Mouse (Mus musculus) forebrain, embryonic 10.5 days (tissue): ENCODE results near the gene Unc45b. TPM values are rescaled to one million over a fixed set of nuclear protein-coding genes. Genes with fewer than 3 reads are reported as not detected.

Experiments used
- DNase-seq: peaks from one replicate; pipeline ENCODE4 v3.0.0-alpha.2; 2017; ENCODE audit warnings: low spot score; ENCODE audit errors: extremely low spot score
- H3K27ac ChIP-seq: fragments of 300-500 bp; sonication (generic); 2 replicates; pipeline ENCODE4 v1.5.1; 2016; ENCODE audit warnings: mild to moderate bottlenecking
- H3K27me3 ChIP-seq: fragments of 300-500 bp; sonication (generic); 2 replicates; pipeline ENCODE4 v1.6.1; 2016; ENCODE audit warnings: mild to moderate bottlenecking; ENCODE audit not compliant: poor library complexity, severe bottlenecking
- H3K36me3 ChIP-seq: fragments of 300-500 bp; sonication (generic); replicated peaks from 2 replicates; pipeline ENCODE4 v1.6.1; 2016; ENCODE audit warnings: mild to moderate bottlenecking, moderate library complexity
- H3K4me1 ChIP-seq: fragments of 300-500 bp; sonication (generic); 2 replicates; pipeline ENCODE4 v1.6.1; 2016
- H3K4me3 ChIP-seq: fragments of 300-500 bp; sonication (generic); 2 replicates; pipeline ENCODE4 v1.5.1; 2016; ENCODE audit warnings: mild to moderate bottlenecking, moderate library complexity
- H3K9me3 ChIP-seq: fragments of 300-500 bp; sonication (generic); 2 replicates; pipeline ENCODE4 v1.6.1; 2016; ENCODE audit warnings: mild to moderate bottlenecking, moderate library complexity
- WGBS: fragments of 180-500 bp; shearing (Covaris S2); methylation state at CpG from one replicate; pipeline ENCODE4 v1.1.7; 2016; 5-methylcytosine and 5-hydroxymethylcytosine counted together
- polyA plus RNA-seq: library from polyadenylated mRNA; unstranded; fragments of >200 nt; fragmentation: Nextera tagmentation; extraction: Ambion mirVana; gene quantifications from 2 replicates; pipeline ENCODE4 v1.2.1, GENCODE M21; 2016

Unc45b gene
- polyA plus RNA-seq, 1 experiment from 2014 or later = 0.31 TPM

- no peak overlapping the region for H3K4me3 ChIP-seq
These were observed 35.4 kb upstream of the Unc45b start for GRCm38 (mm10) chr11:82874924-82875323.

DNA sequence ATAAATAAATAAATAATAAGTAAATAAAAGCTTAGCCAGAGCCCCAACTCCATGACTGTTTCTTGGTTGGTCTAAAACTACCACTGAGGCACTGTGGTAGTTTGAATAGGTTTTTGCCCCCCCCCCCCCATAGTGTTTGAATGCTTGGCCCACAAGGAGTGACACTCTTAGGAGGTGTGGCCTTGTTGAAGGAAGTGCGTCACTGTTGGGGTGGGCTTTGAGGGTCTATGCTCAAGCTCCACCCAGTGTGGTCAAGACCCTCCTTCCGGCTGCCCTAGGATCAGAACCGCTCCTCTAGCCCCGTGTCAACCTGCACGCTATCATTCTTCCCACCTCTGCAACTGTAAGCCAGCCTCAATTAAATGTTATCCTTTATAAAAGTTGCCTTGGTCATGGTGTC is 34.7 kb upstream of the Unc45b start:
- DNase-seq = no peak
- Histone ChIP-seq H3K27ac (no peak overlapping the region), H3K4me3 (no peak overlapping the region), H3K4me1 (peaks cover 5% of the 10 kb centered on the region), H3K9me3 (no peaks in the 10 kb centered on the region), H3K27me3 (no peaks in the 10 kb centered on the region), H3K36me3 (peaks cover 17% of the 10 kb centered on the region)
- WGBS = 94% methylated on average over 5 of the region's 5 CpGs

More at GRCm38 (mm10) chr11:82874924-82875323, 35.4 kb upstream of the Unc45b start:
- Histone ChIP-seq H3K27ac (no peak overlapping the region), H3K27me3 (0 out of 2 replicates have a peak, but pooled peaks cover 5% of the 10 kb centered on the region), H3K4me1 (peaks cover 12% of the 10 kb centered on the region), H3K36me3 (peaks cover 14% of the 10 kb centered on the region), H3K9me3 (no peaks in the 10 kb centered on the region)
- DNase-seq = no peak
- 91% methylated on average over 5 of the region's 5 CpGs for WGBS

DNA sequence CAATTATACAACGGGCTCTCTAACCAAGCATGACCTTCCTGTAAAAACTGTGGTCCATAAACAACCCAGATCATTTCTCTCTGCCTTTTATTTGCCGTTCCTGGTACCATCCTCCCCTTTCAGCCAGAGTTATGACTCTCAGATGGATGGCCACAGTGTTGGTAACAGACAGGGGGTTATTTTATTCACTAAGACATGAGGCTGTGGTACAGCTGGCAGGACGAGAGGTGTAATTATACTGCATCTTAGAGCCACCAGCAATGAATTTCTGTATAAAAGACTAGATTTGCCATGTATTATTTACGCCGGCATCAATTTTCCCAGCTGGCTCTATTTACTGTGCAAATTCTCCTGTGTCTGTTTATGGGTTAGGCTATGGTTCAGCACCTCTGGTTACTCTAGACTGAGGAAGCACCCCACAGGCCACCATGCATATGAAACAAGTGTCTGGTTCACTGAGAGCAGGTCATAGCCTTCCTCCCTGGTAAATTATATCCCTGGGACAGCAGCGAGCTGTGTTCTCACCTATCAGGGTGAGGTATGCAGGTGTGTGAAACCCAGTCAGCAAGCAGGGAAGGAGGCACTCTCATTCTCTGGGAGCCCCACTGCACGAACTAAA is 32.5 kb upstream of the Unc45b start:
- Histone ChIP-seq H3K27ac (no peak overlapping the region), H3K36me3 (peaks cover 32% of the 10 kb centered on the region), H3K27me3 (no peaks in the 10 kb centered on the region), H3K4me3 (no peak overlapping the region), H3K9me3 (no peaks in the 10 kb centered on the region), H3K4me1 (no peaks in the 10 kb centered on the region)
- DNase-seq = no peak
- 90% methylated on average over 7 of the region's 7 CpGs for WGBS

- H3K27ac ChIP-seq = no peak overlapping the region
- no peak for DNase-seq
- H3K36me3 ChIP-seq = peaks cover 37% of the 10 kb centered on the region
- H3K4me1 ChIP-seq = peaks cover under 1% of the 10 kb centered on the region; the same call in 1 of the 2 replicates
- no peaks in the 10 kb centered on the region for H3K27me3 ChIP-seq
- no peaks in the 10 kb centered on the region for H3K9me3 ChIP-seq
- H3K4me3 ChIP-seq = no peak overlapping the region
- 75% methylated on average over 8 of the region's 8 CpGs for WGBS
These were observed 27.2 kb upstream of the Unc45b start for GRCm38 (mm10) chr11:82883180-82883579.

DNA sequence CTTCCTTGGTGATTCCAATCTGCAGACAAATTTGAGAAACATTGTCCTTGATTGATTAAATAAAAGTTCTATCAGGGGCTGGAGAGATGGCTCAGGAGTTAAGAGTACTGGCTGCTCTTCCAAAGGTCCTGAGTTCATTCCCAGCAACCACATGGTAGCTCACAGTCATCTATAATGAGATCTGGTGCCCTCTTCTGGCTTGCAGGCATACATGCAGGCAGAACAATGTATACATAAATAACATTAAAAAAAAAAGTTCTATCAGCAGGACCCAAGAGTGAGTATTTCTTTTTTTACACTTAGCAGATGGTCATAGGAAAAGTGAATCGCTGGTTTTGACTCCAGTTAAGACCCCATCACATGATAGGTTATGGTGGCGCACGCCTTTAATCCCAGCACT is 23.8 kb upstream of the Unc45b start:
- peaks cover 20% of the 10 kb centered on the region for H3K36me3 ChIP-seq
- H3K27me3 ChIP-seq = 0 out of 2 replicates have a peak, but pooled peaks cover 2% of the 10 kb centered on the region
- peaks cover 23% of the 10 kb centered on the region for H3K4me1 ChIP-seq
- H3K9me3 ChIP-seq = no peaks in the 10 kb centered on the region
- no peak overlapping the region for H3K27ac ChIP-seq
- WGBS = 87% methylated on average over 3 of the region's 3 CpGs
- no peak for DNase-seq
- no peak overlapping the region for H3K4me3 ChIP-seq

GRCm38 (mm10) chr11:82888491-82888946 is 21.8 kb upstream of the Unc45b start:
- peaks cover 23% of the 10 kb centered on the region for H3K4me1 ChIP-seq
- H3K27me3 ChIP-seq = peaks cover 7% of the 10 kb centered on the region; the same call in 1 of the 2 replicates
- H3K36me3 ChIP-seq = peaks cover 4% of the 10 kb centered on the region; the same call in 1 of the 2 replicates
- no peak for DNase-seq
- no peak overlapping the region for H3K27ac ChIP-seq
- H3K9me3 ChIP-seq = no peaks in the 10 kb centered on the region
- 0 out of 2 replicates have a peak overlapping the region, but pooled peaks have one; percentile 75 for H3K4me3 ChIP-seq
- WGBS = 77% methylated on average over 10 of the region's 10 CpGs

DNA sequence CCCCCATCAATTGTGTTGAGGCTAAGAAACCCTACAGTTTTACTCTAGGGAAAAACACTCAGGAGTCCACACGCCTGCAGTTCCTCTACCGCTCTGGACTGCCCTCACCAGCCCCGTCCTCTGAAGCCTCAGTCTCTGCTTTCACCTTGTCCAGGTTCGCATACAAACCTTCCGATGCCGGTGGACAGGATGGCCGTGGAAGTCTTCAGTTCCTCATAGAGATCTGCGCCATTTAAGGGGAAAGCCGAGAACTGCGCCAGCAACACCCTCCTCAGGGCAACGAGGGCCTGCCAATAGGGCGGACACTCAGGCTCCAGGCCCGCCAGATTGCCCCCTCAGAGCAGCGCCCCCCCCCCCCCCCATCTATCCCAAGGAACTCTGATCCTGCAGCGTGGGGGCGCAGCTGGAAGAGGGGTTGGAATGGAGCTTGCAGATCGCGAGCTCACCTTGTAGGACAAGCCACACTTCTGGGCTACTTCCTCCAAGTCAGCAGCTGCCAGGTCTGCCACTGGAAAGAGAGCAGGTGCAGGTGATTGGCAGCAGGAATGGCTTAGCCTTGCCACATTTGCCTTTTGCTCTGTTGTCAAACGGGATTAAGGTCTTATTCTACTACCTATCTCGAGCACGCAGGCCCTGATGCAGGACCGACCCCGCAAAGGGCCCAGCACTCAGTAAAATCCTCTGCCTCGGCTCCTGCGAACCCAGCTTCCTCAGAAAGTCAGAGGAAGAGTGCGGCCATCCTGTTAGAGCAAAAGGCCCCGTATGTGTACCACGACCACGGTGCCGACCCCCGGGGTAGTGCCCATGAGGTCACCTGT is 20.6 kb upstream of the Unc45b start:
- Histone ChIP-seq H3K4me1 (peaks cover 23% of the 10 kb centered on the region), H3K9me3 (no peaks in the 10 kb centered on the region), H3K36me3 (peaks cover 4% of the 10 kb centered on the region; the same call in 1 of the 2 replicates), H3K27ac (peak overlapping the region; percentile 87), H3K4me3 (peak overlapping the region; percentile 75), H3K27me3 (peaks cover 7% of the 10 kb centered on the region; the same call in 1 of the 2 replicates)
- 8% methylated on average over 31 of the region's 31 CpGs for WGBS
- DNase-seq = no peak

GRCm38 (mm10) chr11:82890342-82890762 is 20.0 kb upstream of the Unc45b start, which contains the start of gene Rad51d:
Gene Rad51d, minus strand, starts transcription at chr11:82890614.
- H3K27me3 ChIP-seq = peaks cover 7% of the 10 kb centered on the region; the same call in 1 of the 2 replicates
- H3K9me3 ChIP-seq = no peaks in the 10 kb centered on the region
- WGBS = 0% methylated on average over 22 of the region's 26 CpGs
- peak within 1 kb of the TSS; percentile 75 for H3K4me3 ChIP-seq
- DNase-seq = peak; percentile 91
- peaks cover 4% of the 10 kb centered on the region; the same call in 1 of the 2 replicates for H3K36me3 ChIP-seq
- H3K4me1 ChIP-seq = peaks cover 23% of the 10 kb centered on the region
- H3K27ac ChIP-seq = peak within 1 kb of the TSS; percentile 87

GRCm38 (mm10) chr11:82891936-82892335 is 18.4 kb upstream of the Unc45b start, which contains the start of gene Fndc8:
Gene Fndc8, plus strand, starts transcription at chr11:82892124.
- H3K9me3 ChIP-seq = no peaks in the 10 kb centered on the region
- peaks cover 23% of the 10 kb centered on the region for H3K4me1 ChIP-seq
- peaks cover under 1% of the 10 kb centered on the region; the same call in 1 of the 2 replicates for H3K36me3 ChIP-seq
- H3K27me3 ChIP-seq = peaks cover 7% of the 10 kb centered on the region; the same call in 1 of the 2 replicates
- H3K4me3 ChIP-seq = no peak within 1 kb of the TSS
- H3K27ac ChIP-seq = no peak within 1 kb of the TSS
- DNase-seq = no peak
- 72% methylated on average over 7 of the region's 7 CpGs for WGBS

- no peak overlapping the region for H3K27ac ChIP-seq
- no peaks in the 10 kb centered on the region for H3K27me3 ChIP-seq
- no peaks in the 10 kb centered on the region for H3K4me1 ChIP-seq
- DNase-seq = no peak
- no peaks in the 10 kb centered on the region for H3K9me3 ChIP-seq
- peaks cover 55% of the 10 kb centered on the region for H3K36me3 ChIP-seq
- WGBS = 92% methylated on average over 10 of the region's 10 CpGs
- no peak overlapping the region for H3K4me3 ChIP-seq
These were observed 12.9 kb upstream of the Unc45b start for GRCm38 (mm10) chr11:82897478-82897877.

DNA sequence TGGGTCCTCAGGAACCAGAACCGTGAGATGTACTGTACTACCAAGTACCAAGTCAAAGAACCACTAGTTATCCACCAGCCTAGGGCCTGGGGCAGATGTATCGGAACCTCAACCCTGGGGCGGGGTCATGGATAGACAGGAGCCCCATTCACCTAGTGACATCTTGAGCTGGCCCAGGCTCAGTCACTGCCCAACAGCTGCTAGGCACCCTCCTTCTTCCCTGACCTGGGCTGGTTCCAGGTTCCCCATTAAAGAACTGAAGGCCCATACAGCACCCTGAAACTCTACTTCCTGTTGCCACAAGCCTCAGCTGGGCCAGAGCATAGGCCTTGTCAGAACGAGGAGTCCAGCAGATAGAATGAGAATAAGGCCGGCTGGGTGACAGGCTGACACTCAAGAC is 10.6 kb upstream of the Unc45b start:
- no peak for DNase-seq
- no peak overlapping the region for H3K4me3 ChIP-seq
- no peak overlapping the region for H3K27ac ChIP-seq
- H3K27me3 ChIP-seq = no peaks in the 10 kb centered on the region
- H3K4me1 ChIP-seq = no peaks in the 10 kb centered on the region
- H3K36me3 ChIP-seq = peaks cover 77% of the 10 kb centered on the region
- WGBS = 94% methylated on average over 5 of the region's 5 CpGs
- H3K9me3 ChIP-seq = no peaks in the 10 kb centered on the region

- no peaks in the 10 kb centered on the region for H3K27me3 ChIP-seq
- DNase-seq = no peak
- H3K36me3 ChIP-seq = peaks cover 98% of the 10 kb centered on the region
- H3K27ac ChIP-seq = no peak overlapping the region
- H3K4me1 ChIP-seq = no peaks in the 10 kb centered on the region
- no peaks in the 10 kb centered on the region for H3K9me3 ChIP-seq
- 95% methylated on average over 20 of the region's 20 CpGs for WGBS
- no peak overlapping the region for H3K4me3 ChIP-seq
These were observed 8.6 kb upstream of the Unc45b start for GRCm38 (mm10) chr11:82901606-82902310.
